Mouse (Mus musculus): ENCODE measurements around the gene Gm13275.

The Gm13275 gene

DNA sequence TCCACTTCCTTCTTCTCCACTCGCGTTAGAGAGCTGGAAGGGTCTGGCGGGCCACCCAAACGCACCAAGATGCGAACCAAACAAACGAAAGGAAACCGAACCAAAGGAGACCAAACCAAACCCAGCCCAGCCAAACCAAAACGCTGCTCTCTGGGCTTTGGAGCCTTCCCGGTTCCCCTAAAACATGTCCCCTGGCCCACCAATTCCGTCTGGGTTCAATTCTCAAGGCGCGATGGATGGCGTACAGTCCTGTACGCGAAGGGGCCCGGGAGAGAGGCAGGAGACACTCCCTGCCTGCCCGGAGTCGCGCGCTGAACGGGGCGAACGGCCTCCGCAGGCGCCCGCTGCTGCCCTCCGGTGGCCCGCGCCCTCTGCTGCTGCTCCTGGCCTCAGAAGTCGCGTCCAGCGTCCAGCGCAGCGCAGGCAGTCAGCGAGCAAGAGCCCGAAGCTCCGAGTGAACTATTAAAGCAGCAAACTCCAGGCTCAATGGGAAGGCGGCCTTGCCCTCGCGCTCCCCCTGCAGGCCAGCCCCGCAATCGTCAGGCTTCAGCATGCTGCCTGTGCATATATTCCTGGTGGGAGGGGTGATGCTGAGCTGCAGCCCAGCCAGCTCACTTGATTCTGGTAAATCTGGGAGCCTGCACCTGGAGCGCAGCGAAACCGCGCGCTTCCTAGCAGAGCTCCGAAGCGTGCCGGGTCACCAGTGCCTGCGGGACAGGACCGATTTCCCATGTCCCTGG is at the start of gene Gm13275:
Gm13275 (plus strand) TSS at position 552 of the 740 bp plus-strand sequence.
- 0% methylated on average over 13 of the region's 52 CpGs for WGBS

GRCm38 (mm10) chr4:88749926-88750325 is 44.4 kb upstream of the Gm13275 start:
- 81% methylated on average over 6 of the region's 6 CpGs for WGBS

DNA sequence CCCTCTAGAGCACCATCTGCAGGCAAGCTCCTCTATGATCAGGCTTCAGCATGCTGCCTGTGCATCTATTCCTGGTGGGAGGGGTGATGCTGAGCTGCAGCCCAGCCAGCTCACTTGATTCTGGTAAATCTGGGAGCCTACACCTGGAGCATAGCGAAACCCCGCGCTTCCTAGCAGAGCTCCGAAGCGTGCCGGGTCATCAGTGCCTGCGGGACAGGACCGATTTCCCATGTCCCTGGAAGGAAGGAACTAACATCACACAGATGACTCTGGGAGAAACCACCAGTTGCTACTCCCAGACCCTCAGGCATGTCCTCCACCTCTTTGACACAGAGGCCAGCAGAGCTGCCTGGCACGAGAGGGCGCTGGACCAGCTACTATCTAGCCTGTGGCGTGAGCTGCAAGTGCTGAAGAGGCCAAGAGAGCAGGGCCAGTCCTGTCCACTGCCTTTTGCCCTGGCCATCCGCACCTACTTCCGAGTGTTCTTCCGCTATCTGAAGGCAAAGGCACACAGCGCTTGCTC is 39.4 kb upstream of the Gm13275 start, which contains the start of gene Gm13271:
Gm13271 (plus strand) TSS at position 51 of the 523 bp plus-strand sequence.
- 85% methylated on average over 15 of the region's 15 CpGs for WGBS

DNA sequence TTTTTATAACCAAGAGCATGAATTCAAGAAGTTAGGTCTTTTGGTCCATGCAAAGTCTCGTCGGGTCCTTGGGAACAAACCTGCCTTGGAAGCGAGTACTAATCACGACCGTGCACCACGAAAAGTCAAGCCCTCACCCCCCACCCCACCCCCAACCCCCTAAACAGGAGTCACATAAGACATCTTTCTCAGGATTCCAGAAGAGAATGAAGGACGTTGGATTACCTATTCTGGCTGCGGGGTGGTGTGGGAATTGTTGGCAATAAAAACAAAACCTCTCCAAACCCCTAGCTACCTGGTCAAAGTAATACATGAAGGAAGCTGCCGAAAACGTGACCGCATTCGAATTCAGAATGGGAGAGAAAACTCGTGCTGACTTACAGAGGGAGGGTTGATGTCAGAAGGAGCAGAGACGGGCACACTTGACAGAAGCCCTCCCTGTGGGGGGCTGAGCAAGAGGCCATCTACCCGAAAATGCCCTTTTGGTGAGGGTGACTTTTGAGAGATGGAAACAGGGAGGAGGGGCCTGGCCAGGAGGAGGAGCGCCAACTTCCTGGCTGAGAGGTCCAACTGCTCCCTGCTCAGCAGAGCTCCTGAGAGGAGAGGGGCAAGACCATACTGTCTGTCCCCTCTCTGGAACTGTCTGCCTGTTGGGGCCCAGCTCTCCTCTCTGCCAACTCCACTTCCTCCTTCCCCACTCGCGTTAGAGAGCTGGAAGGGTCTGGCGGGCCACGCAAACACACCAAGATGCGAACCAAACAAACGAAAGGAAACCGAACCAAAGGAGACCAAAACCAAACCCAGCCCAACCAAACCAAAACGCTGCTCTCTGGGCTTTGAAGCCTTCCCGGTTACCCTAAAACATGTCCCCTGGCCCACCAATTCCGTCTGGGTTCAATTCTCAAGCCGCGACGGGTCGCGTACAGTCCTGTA is 37.4 kb upstream of the Gm13275 start:
- 12% methylated on average over 29 of the region's 31 CpGs for WGBS

GRCm38 (mm10) chr4:88757628-88758031 is 36.7 kb upstream of the Gm13275 start:
- under 1% methylated on average over 21 of the region's 21 CpGs for WGBS

DNA sequence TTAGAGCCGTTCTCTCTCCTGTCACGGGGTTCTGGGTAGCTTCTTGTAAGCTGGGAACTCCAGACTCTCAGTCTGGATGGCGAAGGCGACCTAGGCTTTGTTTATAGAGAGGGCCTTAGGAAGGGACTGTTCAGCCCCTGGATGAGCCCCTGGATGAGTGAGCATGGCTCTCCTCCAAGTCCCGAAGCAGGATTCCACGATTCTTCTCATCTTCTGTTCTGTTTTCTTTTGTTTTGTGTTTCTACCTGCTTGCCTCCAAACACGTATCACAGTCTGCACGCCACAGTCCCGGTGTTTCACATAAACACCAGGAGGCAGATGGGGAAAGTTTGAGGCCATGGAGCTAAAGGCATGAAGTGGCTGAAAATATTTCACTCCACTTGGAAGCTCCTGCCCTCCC is 35.5 kb upstream of the Gm13275 start:
- 90% methylated on average over 9 of the region's 9 CpGs for WGBS

DNA sequence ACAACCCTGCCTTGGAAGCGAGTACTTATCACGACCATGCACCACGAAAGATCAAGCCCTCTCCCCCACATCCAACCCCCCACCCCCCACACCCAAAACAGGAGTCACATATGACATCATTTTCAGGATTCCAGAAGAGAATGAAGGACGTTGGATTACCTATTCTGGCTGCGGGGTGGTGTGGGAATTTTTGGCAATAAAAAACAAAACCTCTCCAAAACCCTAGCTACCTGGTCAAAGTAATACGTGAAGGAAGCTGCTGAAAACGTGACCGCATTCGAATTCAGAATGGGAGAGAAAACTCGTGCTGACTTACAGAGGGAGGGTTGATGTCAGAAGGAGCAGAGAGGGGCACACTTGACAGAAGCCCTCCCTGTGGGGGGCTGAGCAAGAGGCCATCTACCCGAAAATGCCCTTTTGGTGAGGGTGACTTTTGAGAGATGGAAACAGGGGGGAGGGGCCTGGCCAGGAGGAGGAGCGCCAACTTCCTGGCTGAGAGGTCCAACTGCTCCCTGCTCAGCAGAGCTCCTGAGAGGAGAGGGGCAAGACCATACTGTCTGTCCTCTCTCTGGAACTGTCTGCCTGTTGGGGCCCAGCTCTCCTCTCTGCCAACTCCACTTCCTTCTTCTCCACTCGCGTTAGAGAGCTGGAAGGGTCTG is 34.5 kb upstream of the Gm13275 start, which contains the start of gene Gm13283:
Gm13283 (plus strand) TSS at position 510 of the 659 bp plus-strand sequence.
- WGBS, result 41% methylated on average over 9 of the region's 14 CpGs

DNA sequence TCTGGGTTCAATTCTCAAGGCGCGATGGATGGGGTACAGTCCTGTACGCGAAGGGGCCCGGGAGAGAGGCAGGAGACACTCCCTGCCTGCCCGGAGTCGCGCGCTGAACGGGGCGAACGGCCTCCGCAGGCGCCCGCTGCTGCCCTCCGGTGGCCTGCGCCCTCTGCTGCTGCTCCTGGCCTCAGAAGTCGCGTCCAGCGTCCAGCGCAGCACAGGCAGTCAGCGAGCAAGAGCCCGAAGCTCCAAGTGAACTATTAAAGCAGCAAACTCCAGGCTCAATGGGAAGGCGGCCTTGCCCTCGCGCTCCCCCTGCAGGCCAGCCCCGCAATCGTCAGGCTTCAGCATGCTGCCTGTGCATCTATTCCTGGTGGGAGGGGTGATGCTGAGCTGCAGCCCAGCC is 33.9 kb upstream of the Gm13275 start:
- 0% methylated on average over 27 of the region's 28 CpGs for WGBS

DNA sequence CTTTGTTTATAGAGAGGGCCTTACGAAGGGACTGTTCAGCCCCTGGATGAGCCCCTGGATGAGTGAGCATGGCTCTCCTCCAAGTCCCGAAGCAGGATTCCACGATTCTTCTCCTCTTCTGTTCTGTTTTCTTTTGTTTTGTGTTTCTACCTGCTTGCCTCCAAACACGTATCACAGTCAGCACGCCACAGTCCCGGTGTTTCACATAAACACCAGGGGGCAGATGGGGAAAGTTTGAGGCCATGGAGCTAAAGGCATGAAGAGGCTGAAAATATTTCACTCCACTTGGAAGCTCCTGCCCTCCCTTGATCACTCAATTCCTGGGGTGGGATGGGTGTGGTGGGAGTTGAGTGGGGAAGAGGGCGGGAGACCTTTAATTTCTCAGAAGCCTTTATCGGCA is 32.5 kb upstream of the Gm13275 start:
- WGBS, result 78% methylated on average over 6 of the region's 8 CpGs

GRCm38 (mm10) chr4:88762341-88762740 is 31.9 kb upstream of the Gm13275 start:
- 73% methylated on average over 9 of the region's 9 CpGs for WGBS

GRCm38 (mm10) chr4:88763384-88764018 is 30.8 kb upstream of the Gm13275 start:
- WGBS, result 4% methylated on average over 32 of the region's 42 CpGs

- WGBS, result no CpG with 5 or more reads among the region's 32 CpGs
These were observed 20.8 kb upstream of the Gm13275 start, which contains the start of gene Gm13290 for GRCm38 (mm10) chr4:88773534-88773933. Gene Gm13290 (plus strand): TSS chr4:88773834.

DNA sequence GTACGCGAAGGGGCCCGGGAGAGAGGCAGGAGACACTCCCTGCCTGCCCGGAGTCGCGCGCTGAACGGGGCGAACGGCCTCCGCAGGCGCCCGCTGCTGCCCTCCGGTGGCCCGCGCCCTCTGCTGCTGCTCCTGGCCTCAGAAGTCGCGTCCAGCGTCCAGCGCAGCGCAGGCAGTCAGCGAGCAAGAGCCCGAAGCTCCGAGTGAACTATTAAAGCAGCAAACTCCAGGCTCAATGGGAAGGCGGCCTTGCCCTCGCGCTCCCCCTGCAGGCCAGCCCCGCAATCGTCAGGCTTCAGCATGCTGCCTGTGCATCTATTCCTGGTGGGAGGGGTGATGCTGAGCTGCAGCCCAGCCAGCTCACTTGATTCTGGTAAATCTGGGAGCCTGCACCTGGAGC is 17.7 kb upstream of the Gm13275 start, which contains the start of gene Gm13289:
Gm13289 (plus strand) TSS at position 301 of the 400 bp plus-strand sequence.
- WGBS, result no CpG with 5 or more reads among the region's 29 CpGs

GRCm38 (mm10) chr4:88779550-88779949 is 14.7 kb upstream of the Gm13275 start, which contains the start of gene Gm13272:
Gene Gm13272 (plus strand): TSS chr4:88779850.
- no CpG with 5 or more reads among the region's 29 CpGs for WGBS

GRCm38 (mm10) chr4:88780320-88780719 is 14.0 kb upstream of the Gm13275 start:
- WGBS, result 70% methylated on average over 16 of the region's 18 CpGs

DNA sequence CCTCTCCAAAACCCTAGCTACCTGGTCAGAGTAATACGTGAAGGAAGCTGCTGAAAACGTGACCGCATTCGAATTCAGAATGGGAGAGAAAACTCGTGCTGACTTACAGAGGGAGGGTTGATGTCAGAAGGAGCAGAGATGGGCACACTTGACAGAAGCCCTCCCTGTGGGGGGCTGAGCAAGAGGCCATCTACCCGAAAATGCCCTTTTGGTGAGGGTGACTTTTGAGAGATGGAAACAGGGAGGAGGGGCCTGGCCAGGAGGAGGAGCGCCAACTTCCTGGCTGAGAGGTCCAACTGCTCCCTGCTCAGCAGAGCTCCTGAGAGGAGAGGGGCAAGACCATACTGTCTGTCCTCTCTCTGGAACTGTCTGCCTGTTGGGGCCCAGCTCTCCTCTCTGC is 12.5 kb upstream of the Gm13275 start, which contains the start of gene Ifnz:
Ifnz (plus strand) TSS at position 301 of the 400 bp plus-strand sequence.
- WGBS, result 18% methylated on average over 4 of the region's 7 CpGs

- 0% methylated on average over 4 of the region's 31 CpGs for WGBS
These were observed 12.0 kb upstream of the Gm13275 start for GRCm38 (mm10) chr4:88782335-88782734.

- WGBS, result no CpG with 5 or more reads among the region's 27 CpGs
These were observed 8.9 kb upstream of the Gm13275 start, which contains the start of gene Gm13276 for GRCm38 (mm10) chr4:88785409-88785808. Gene Gm13276 (plus strand): TSS chr4:88785709.

GRCm38 (mm10) chr4:88788402-88788801 is 5.9 kb upstream of the Gm13275 start, which contains the start of gene Gm13277:
Gene Gm13277 (plus strand): TSS chr4:88788632.
- WGBS, result 0% methylated on average over 6 of the region's 28 CpGs

DNA sequence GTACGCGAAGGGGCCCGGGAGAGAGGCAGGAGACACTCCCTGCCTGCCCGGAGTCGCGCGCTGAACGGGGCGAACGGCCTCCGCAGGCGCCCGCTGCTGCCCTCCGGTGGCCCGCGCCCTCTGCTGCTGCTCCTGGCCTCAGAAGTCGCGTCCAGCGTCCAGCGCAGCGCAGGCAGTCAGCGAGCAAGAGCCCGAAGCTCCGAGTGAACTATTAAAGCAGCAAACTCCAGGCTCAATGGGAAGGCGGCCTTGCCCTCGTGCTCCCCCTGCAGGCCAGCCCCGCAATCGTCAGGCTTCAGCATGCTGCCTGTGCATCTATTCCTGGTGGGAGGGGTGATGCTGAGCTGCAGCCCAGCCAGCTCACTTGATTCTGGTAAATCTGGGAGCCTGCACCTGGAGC is 3.0 kb upstream of the Gm13275 start, which contains the start of gene Gm13278:
Gm13278 (plus strand) TSS at position 301 of the 400 bp plus-strand sequence.
- no CpG with 5 or more reads among the region's 28 CpGs for WGBS

Data from cerebral cortex, adult 2 months (tissue).